Mouse (Mus musculus): ENCODE results near the gene Suv39h2.

Suv39h2 gene

DNA sequence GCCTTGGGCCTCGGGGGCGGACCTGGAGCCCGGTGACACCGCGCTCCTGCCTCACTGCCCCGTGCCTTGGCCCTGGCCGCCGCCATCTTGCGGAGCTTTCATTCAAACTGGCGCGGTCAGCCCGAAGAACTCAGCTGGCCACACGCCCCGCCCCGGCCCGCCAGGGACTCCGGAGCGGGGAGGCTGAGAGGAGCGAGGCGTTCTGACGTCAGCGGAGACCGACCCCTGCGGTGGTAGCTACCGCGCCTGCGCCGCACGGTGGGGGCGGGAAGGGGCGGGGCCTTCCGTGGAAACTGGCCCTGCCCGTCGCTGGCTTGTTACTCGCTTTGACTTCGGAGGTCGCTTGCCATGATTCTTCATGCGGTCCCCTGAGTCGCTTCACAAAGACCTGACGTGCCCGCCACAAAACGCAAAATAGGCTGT lies at the start of gene Suv39h2:
TSS of gene Suv39h2 (minus strand) at position 171 of the 423 bp plus-strand sequence.
- DNase-seq (ENCODE audit: low spot score) = peak; percentile 91

DNA sequence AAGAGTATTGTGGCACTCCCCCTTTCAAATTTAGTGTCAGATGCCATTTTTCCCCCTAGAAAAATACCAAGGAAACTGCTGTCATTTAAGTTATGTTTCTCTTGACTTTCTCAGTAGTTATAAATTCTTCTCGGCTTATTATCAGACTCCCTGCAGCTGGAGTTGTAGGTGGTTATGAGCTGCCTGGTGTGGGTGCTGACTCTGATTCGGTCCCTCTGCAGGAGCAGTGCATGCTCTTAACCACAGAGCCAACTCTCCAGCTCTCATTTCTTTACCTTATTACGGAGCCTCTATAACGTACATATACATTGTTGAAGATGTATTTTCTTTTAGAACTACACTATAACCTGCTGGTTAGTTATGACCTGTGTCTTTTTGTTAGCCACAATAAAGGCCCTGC lies 47.7 kb upstream of the Suv39h2 start:
- no peak for DNase-seq (ENCODE audit: low spot score)

DNA sequence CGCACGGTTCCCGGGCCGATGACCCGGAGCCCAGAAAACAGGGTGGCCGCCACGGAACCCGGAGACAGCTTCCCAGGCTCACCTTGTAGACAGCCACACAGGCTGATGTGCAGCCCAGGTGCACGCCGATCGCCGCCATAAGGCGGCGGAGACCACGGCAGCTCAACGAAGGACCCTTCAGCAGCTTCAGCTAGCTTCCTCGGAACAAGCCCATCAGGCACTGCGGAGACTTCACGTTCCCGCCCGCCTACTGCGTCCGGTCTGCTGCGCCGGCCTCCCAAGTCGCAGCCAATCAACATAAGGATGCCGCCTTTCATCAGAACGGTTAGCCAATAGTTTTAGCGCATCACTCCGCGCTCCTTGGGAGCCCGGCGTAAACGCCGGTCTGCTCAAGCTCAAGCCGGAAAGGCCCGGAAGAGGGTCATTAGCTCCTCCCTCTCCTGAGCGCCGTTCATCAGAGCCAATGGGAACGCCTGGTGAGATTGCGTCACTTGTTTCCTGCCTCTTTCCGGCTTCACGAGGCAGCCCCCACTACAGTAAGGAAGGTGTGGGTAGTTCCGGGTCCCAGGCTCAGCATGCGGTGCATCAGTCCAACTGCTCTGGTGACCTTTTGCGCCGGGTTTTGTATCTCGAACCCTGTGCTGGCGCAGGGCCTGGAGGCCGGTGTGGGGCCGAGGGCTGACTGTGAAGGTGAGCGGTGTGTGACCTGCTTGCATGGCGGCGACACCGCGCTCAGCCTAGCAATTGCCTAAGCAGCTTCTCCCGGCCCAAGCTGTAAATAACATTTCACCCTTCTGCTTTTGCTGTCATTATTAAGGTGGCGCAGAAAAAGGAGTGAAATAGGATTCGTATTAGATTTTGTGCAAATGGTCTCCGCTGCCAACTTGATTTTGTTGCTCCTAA lies 38.0 kb upstream of the Suv39h2 start, which contains the start of the genes Gm45902, Hspa14 and Cdnf:
TSS of gene Gm45902 (minus strand) at position 239 of the 903 bp plus-strand sequence.
TSS of gene Hspa14 (minus strand) at position 263 of the 903 bp plus-strand sequence.
TSS of gene Cdnf (plus strand) at position 479 of the 903 bp plus-strand sequence.
- peak; percentile 74 for DNase-seq (ENCODE audit: low spot score)

DNA sequence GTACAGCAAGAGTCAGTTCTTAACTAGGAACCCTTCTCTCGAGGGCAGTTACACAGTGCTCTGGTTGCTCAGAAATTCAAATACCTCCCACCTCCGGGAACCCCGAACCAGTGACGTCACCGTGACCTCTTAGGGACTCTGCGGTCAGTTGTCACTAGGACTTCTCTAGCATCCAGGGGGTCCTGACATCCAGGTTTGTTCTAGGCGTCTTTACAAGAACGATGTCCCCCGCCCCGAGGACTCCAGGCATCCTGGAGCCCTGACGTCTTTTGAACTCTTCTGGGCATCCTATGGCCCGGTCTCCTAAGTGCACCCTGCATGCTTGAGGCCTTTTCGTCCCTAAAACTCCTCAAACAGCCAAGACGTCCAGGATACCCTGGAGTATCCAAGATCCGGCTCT lies 37.2 kb upstream of the Suv39h2 start:
- DNase-seq (ENCODE audit: low spot score) = no peak

DNA sequence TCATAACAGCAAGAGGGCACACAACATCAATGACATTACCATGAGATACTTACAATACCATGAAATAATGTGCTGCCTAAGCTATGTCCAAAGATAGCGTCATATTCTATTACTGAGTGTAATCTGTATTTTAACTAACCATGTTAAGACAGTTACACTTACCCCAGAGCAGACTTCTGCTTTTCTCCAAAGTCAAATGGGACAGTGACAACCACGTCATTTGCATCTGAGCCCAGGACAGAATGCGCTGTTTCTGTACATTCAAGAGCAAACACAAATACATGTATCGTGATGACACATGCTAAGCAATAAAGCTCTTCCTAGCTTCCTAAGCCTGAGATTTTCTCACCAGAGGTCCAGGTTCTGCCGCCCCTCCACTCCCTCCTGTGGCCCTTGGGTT lies 26.1 kb upstream of the Suv39h2 start:
- no peak for DNase-seq (ENCODE audit: low spot score)

DNA sequence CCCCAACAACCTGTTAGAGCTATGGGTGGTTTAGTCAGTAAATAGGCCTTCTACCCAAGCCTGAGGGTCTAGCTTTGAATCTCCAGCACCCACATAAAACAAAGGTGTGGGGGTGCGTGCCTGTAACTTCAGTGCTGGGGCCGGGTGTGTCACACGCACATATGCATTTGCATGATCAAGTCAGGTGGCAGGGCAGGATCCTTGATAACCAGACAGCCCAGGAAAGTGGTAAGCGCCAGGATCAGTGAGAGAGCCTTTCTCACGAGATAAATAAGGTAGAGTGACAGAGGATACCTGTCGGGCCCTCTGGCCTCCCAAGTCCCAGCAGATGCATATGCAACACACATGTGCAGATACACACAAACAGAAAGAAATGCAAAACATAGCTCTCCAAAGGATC lies 24.7 kb upstream of the Suv39h2 start:
- no peak for DNase-seq (ENCODE audit: low spot score)

DNA sequence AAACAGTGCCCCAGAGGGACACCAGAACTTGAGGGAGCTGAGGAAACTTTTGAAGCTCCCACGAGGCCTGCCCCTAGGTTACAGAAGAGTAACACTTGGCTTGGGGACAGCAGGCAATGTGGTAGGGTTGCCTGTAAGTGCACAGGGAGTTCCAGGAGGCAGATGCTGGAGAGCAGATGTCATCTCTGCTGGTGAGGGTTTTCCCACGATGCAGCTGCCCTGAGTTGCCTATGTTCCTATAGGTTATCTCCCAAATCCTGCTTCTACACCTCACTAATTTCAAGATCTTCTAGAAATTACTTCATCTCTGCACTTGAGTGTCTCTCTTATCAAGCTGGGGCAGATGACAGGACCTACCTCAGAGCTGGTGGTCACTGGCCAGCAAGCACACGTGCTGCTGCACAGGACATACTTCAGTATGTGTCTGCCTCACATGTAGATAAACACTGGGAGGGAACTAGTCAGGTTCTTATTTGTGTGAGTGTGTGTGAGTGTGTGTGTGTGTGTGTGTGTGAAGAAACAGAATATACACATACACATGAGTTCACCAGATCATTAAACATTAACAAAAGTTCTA lies 19.1 kb upstream of the Suv39h2 start:
- DNase-seq (ENCODE audit: low spot score) = no peak

DNA sequence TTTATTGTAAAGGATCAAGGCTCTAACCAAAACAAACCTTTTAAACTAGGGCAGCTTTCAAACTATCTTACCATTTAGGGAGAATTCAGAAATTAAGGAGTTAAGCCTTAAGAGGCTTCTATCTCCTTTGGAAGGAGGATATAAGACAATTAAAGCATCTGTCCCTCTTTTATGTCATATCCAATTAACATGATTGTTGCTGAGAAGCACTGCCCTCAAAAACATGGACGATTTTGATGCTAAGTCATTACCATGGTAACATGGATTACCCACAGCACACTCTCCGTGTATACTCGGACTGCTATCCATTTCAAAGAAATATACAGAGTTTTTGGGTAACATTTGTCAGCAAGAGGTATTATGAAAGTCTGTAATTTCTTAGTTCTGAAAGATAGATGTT lies 15.0 kb upstream of the Suv39h2 start:
- DNase-seq (ENCODE audit: low spot score) = no peak

DNA sequence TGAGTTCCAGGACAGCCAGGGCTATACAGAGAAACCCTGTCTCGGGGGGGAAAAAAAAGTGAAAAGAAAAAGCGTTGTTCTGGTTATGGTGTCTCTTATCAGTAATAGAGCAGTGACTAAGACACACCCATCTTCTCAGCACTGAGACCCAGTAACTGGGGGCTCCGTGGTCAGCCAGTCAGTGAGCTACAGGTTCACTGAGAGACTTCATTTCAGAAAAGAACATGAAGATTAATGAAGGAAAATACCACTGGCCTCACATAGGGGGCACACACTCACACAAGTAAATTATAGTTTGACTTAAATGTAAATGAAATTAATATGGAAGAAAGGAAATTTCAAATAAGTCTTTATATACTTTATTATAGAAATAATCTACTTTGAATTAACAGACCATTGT lies 5.4 kb upstream of the Suv39h2 start:
- no peak for DNase-seq (ENCODE audit: low spot score)

DNA sequence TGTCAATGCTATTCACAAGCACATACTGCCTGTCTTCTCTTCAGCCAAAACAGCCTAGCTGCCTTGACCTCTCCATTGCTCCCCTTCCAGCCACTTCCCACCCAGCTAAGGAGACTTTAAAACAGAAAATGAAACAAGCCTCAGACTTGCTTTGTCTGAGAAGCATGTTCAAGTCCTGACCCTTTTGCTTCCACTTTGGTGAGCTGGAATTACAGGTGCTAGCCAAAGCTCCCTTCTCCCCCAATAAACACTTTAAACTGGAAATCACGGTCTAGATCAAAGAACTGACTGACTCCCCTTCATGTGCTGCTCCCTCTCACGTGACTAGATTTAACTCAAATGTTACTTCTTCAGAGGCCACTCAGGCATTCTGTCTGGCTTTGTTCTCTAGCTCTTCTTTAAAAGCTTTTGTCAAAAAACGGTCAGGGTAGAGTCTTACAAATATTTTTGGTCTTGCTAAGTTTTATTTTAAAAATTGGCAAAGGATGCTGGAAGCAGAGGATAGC lies 968 bp upstream of the Suv39h2 start:
- no peak for DNase-seq (ENCODE audit: low spot score)

DNA sequence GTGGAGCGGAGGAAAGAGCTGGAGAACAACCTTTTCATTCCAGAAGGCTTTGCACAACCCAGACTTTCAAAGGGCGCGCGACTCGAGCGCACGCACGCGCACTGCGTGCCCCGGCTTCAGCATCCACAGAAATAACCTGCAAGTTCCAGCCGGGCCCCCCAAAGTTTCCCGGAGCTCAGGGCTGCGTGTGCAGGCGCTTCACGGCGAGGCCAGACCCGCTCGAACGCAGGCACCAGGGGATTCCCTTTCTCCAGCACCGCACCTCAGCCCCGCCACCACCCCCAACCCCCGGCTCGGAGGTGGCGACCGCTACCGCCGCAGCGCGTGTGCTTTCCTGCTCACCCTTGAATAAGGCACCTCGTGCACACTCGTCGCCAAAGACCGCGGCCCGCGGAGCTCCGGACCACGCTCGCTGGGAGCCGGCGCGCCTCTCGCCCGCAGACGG lies 448 bp downstream of the Suv39h2 start:
- peak; percentile 14 for DNase-seq (ENCODE audit: low spot score)

DNA sequence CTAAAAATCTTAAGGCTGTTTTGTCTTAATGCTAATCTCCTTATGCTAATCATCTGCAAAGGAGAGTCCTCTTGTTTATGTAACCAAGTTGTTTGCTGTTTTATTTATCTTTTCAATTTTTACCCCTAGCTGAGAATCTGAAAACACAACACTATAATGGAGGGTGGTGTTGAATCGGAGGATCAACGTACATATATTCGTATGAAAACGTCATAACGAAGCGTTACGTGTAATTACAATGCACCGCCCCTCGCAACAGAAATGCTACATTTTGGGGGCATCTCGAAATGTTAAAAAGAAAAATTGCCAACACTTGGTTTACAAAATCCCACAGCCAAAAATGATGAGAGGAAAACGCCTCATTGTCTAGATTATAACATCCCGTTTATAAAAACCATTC lies 940 bp downstream of the Suv39h2 start:
- DNase-seq (ENCODE audit: low spot score) = no peak

DNA sequence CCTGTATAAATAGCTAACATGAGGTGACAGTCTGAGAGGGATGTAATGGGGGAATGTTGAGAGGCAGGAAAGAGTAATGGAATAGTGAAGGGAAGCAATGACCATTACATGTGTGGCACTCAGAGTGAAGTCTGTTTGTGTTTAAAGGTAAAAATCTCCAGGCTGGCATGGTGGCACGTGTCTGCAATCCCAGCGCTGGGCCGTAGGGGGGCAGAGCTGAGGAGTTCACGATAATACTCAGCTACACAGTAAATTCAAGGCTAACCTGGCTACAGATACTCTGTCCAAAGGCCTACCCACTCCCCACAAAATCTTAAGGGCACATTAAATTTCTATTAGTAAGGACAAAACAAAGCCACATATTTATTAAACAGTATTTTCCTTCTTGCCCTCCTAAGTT lies 18.2 kb downstream of the Suv39h2 start:
- no peak for DNase-seq (ENCODE audit: low spot score)

DNA sequence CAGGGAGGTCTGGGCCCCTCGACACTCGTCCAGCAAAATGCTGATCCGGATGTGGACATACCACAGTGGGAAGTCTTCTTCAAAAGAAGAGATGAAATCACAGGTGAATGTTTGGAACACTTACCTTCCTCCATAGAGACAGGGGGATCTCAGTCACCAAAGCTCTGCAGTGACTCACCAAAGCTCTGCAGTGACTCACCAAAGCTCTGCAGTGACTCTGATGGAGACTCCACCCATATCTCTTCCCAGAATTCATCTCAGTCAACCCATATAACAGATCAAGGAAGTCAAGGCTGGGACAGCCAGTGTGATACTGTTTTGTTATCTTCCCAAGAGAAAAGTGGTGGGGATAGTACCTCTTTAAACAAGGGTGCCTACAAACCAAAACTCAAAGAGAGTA lies 21.7 kb downstream of the Suv39h2 start:
- DNase-seq (ENCODE audit: low spot score) = no peak

DNA sequence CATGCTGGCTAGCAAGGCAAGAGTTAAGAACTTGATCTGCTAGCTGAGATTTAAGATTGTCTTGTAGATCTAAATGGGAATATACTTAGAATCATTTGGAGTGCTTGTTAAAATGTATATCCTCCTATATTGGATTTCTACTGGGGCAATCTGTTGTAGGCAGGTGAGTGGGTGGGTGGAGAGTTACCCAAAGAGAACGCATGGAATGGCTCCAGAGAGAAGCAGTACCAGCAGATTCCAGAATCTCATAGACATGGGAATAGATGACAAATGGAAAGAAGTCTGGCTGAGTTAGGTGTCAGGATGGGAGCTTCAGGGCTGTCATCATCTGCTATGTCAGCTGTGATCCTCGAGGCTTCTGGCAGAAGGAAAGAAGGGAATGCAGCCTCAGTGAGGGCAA lies 25.4 kb downstream of the Suv39h2 start:
- DNase-seq (ENCODE audit: low spot score) = no peak

DNA sequence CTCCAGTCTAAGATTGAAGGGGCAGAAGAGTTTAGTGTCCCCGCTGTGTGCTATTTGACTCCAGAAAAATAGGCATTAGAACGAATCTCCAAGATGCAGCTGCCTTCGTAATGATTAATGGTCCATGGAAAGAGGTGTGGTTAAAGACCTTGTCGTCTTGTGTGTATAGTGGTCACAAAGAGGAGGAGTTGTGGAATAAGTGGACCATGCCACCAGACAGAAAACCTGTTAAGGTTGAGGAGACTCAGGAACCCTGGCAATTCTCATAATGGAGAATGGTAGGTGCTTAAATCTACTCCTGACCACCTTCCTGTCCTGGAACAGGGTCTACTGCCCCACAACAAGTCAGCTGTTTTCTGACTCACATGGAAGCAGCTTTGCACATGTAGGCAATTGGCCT lies 28.8 kb downstream of the Suv39h2 start:
- no peak for DNase-seq (ENCODE audit: low spot score)

DNA sequence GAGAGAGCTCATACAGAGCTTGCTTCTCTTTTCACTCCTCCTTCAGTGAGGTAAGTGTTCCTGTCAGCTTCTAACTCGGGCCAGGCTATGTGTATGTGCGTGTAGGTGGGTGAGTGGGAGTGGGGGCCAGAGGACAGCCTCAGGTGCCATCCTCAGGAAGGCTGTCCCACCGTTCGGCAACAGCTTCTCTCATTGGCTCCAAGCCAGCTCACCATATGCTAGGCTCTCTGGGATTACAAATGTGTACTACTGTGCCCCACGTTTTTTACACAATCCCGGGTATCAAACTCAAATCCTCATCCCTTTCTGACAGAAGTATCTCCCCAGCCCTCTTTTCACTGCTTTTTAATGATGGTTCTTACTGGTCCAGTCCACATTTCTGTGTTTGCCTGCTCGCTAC lies 30.6 kb downstream of the Suv39h2 start:
- no peak for DNase-seq (ENCODE audit: low spot score)

DNA sequence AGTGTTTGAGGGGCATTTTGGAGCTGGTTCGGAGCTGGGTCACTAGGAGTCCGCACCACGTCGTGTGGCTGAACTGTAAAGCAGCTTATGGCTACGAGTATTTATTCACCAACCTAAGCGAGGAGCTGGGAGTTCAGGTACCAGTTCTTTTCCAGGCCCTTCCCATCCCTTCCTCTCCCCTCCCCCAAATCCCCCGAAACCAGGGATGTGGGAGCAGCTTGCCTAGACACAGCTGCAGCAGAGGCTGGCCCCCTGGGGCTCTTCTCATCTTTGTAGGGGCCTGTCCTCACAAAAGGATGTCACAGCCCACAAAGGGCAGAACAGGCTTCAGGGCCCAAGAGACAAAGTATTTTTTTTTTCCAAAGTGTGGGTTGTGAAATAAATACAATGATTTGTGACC lies 36.9 kb downstream of the Suv39h2 start:
- no peak for DNase-seq (ENCODE audit: low spot score)

DNA sequence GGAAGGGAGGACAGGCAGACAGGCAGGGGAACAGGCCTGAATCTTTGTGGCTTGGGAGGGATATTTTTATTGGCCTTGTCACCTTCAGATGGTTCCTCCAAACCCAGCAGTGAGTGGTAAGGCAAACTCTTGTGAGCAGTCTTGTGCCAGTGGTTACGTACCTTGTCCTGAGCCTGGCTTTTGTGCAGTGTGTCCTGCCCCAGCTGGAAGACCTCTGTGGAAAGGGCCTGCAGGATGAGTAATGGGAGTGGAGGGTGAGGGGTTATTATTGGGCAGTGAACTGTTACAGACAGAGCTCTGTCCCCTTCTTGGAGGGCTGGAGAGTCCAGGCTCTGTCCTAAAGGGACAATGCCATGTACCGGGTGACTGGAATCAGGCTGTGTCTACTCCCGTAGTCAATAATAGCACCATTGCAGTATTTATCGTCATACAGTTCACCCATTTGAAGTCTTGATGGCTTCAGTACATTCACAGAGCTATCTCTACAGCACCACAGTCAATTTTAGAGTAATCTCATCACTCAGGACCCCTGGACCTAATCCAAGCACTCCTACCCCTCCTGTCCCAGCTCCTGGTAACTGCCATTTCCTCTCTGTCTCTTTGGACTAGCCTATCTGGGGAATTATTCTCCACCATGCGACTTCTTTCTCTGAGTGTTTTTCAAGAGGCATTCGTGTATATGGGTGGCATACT lies 39.3 kb downstream of the Suv39h2 start:
- DNase-seq (ENCODE audit: low spot score) = no peak

DNA sequence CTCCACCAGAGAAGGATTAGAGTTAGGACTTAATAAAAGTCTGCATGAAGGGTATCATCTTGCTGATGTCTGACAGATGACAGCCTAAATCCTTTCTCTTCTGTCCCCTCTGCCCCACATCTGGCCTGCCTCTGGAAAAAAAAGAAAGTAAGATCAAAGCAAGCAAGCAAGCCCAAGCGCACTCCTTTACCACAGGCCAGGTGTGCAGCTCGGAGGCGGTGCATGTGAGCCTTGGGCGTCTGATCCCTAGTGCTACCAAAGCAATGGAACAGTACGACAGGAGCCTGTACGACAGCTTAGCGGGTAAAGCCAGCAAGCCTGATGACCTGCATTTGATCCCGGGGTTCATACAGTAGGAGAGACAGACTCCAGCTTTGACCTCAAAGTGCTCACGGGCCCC lies 43.9 kb downstream of the Suv39h2 start:
- DNase-seq (ENCODE audit: low spot score) = no peak

DNA sequence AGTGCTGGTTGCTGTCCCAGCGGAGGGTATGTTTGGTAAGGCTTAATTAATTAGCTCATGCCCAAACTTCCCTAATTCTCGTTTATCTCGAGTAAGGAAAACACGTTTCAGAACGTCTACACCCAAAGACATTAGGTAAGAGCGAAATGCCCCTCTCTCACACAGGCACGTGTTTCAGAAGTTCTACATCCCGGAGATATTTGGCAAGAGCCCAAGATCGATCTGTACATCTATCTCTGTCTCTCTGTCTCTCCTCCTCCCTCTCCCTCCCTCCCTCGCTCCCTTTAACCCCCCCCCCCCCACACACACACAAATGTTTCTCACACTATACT lies 50.3 kb downstream of the Suv39h2 start:
- no peak for DNase-seq (ENCODE audit: low spot score)

DNA sequence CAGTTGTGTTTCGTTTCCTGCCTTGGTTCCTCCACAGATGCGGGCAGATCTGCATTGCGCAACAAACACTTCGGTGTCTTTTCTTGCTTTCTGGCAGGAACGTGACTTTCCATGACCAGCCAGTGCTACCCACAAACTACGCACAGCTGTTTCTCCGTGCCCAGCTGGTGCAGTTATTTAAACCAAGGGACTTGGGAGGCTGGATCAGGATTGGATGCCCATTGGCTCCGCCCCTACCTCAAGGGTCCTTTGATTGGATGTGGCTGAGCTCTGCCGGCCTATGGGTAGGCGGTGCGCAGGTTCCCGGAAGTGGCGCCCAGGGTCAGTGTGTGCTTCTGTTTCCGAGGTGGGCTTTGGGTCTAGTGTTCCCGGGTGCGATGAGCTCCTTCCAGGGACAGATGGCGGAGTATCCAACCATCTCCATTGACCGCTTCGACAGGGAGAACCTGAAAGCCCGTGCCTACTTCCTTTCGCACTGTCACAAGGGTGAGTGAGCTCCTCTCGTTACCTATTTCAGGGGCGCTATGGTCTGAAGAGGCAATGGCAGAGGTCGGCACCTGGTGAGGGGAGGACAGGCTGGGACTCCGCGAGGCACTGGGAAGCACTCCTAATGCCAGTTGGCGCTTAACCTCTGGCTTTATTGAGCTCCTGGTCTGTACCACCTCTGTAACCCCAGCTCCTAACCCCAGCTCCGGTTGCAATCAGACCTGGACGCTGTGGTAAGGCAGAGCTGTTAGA lies 50.8 kb downstream of the Suv39h2 start, which contains the start of gene Dclre1c:
TSS of gene Dclre1c (plus strand) at position 291 of the 738 bp plus-strand sequence.
- DNase-seq (ENCODE audit: low spot score) = peak; percentile 50

Measured in urinary bladder, postnatal 10 days (tissue).